Comparison of ENCODE assay signal across 10 mouse cellular contexts in genomic region chr14:39532689-39533088, GRCm38 (mm10). TPM values are rescaled to one million over a fixed set of nuclear protein-coding genes. Genes with fewer than 3 reads are reported as not detected.
A peak's percentile ranks its signal among the peaks of the same experiment; 100 is the strongest.
DNase-seq lines count a peak whose midpoint lies in the region; ATAC-seq and TF ChIP-seq lines count a peak whose summit lies in the region.
"Had no signal": no experiment of that assay in that cellular context is flagged by ENCODE, and none has a peak within 500 bp of the region (broad histone marks: within the 10 kb centered on the region; RNA-seq: fewer than 3 reads in every experiment).

No protein-coding gene starts in this region.

- no peak overlapping the region for H3K9ac ChIP-seq in kidney, embryonic 16.5 days (replicated peaks; ENCODE audit: low read length)
- no peak overlapping the region for H3K9ac ChIP-seq in MEL (ENCODE audit: control insufficient read depth, low read depth, low read length, poor library complexity, severe bottlenecking)
- no peak overlapping the region for H3K9ac ChIP-seq in heart, embryonic 12.5 days
- H3K9ac ChIP-seq: embryonic facial prominence, embryonic 15.5 days; liver, embryonic 15.5 days had no signal

- no peak overlapping the region for H3K4me2 ChIP-seq in kidney, embryonic 16.5 days (replicated peaks; ENCODE audit: low read depth, low read length)
- H3K4me2 ChIP-seq in heart, embryonic 12.5 days, result no peak overlapping the region
- H3K4me2 ChIP-seq: embryonic facial prominence, embryonic 15.5 days; liver, embryonic 15.5 days had no signal

- ATAC-seq in kidney, embryonic 16.5 days (ENCODE audit: low FRiP score, low TSS enrichment), result no peak
- ATAC-seq in heart, embryonic 12.5 days (ENCODE audit: insufficient number of reproducible peaks, low FRiP score), result no peak

- peak; percentile 4 to 9 for DNase-seq in kidney, adult 8-10 months
- peak; percentile 57 for DNase-seq in MEL (ENCODE audit: low read depth, low spot score)
- DNase-seq in brain, adult 2 months (ENCODE audit: low read depth, low spot score), result peak; percentile 85
- DNase-seq in forelimb bud, embryonic 11.5 days (ENCODE audit: low read depth, low spot score), result peak; percentile 42
- DNase-seq in left cerebral cortex, postnatal 36 days (ENCODE audit: low spot score in 2 of 2), result peak; percentile 14 to 17
- DNase-seq in telencephalon, adult 2 months (ENCODE audit: low read depth, low spot score), result peak; percentile 48

- no peaks in the 10 kb centered on the region for H3K36me3 ChIP-seq in kidney, embryonic 16.5 days (ENCODE audit: insufficient read depth, low read length)
- no peaks in the 10 kb centered on the region for H3K36me3 ChIP-seq in MEL (ENCODE audit: control insufficient read depth in 1 of 2, insufficient read depth in 2 of 2, low read length in 2 of 2)
- no peaks in the 10 kb centered on the region for H3K36me3 ChIP-seq in heart, embryonic 12.5 days
- H3K36me3 ChIP-seq: embryonic facial prominence, embryonic 15.5 days; liver, embryonic 15.5 days had no signal

- TF ChIP-seq RAD21 in MEL (IDR thresholded peaks at IDR 0.05; ENCODE audit: low read depth, low read length), result peak; percentile 85

- no peaks in the 10 kb centered on the region for H3K9me3 ChIP-seq in kidney, embryonic 16.5 days (ENCODE audit: low read length)
- H3K9me3 ChIP-seq in MEL (replicated peaks; ENCODE audit: insufficient read depth, low read length), result no peaks in the 10 kb centered on the region
- no peaks in the 10 kb centered on the region for H3K9me3 ChIP-seq in heart, embryonic 12.5 days (replicated peaks)
- H3K9me3 ChIP-seq: liver, embryonic 15.5 days had no signal

- H3K79me2 ChIP-seq in MEL (ENCODE audit: control insufficient read depth, insufficient read depth, low read length, poor library complexity), result no peaks in the 10 kb centered on the region

- no peak for TF ChIP-seq EP300 in MEL (IDR thresholded peaks at IDR 0.05; ENCODE audit: low read depth in 1 of 2, low read length in 2 of 2)

- H3K4me3 ChIP-seq in kidney, embryonic 16.5 days (ENCODE audit: low read length), result no peak overlapping the region
- H3K4me3 ChIP-seq in MEL (ENCODE audit: control insufficient read depth in 1 of 2, insufficient read depth in 1 of 2, low read depth in 2 of 2, low read length in 2 of 2), result no peak overlapping the region
- no peak overlapping the region for H3K4me3 ChIP-seq in heart, embryonic 12.5 days
- H3K4me3 ChIP-seq: embryonic facial prominence, embryonic 15.5 days; liver, embryonic 15.5 days had no signal

- no peak for TF ChIP-seq POLR2A in MEL (IDR thresholded peaks at IDR 0.05; ENCODE audit: control insufficient read depth in 1 of 2, insufficient read depth in 1 of 2, low read depth in 1 of 2, low read length in 2 of 2, poor library complexity in 1 of 2)

- H3K27me3 ChIP-seq in kidney, embryonic 16.5 days (ENCODE audit: insufficient read depth, low read length), result no peaks in the 10 kb centered on the region
- no peaks in the 10 kb centered on the region for H3K27me3 ChIP-seq in MEL (ENCODE audit: control insufficient read depth in 1 of 2, insufficient read depth in 2 of 2, low read length in 2 of 2)
- H3K27me3 ChIP-seq in heart, embryonic 12.5 days (replicated peaks), result no peaks in the 10 kb centered on the region
- H3K27me3 ChIP-seq: embryonic facial prominence, embryonic 15.5 days; liver, embryonic 15.5 days had no signal

- no peak overlapping the region for H3K27ac ChIP-seq in kidney, embryonic 16.5 days (ENCODE audit: low read length)
- H3K27ac ChIP-seq in MEL (ENCODE audit: control insufficient read depth, low read depth, low read length), result no peak overlapping the region
- H3K27ac ChIP-seq in heart, embryonic 12.5 days (ENCODE audit: poor library complexity, severe bottlenecking), result no peak overlapping the region
- H3K27ac ChIP-seq: embryonic facial prominence, embryonic 15.5 days; liver, embryonic 15.5 days had no signal

- intact Hi-C loops in left cerebral cortex, postnatal 36 days (cut with DNase I), result loop anchor here (5.0 to 10.0 kb wide), 4 partner anchors 742 to 1362 kb away; partner anchors contain the start of gene Sh2d4b

- 14% methylated on average over 2 of the region's 2 CpGs for WGBS in kidney, embryonic 16.5 days
- 5% methylated on average over 2 of the region's 2 CpGs for WGBS in heart, embryonic 12.5 days

- peak; percentile 72 to 78 (median 75) for TF ChIP-seq CTCF in MEL (IDR thresholded peaks at IDR 0.05 in 2 of 3, conservative IDR thresholded peaks at IDR 0.05 in 1 of 3; ENCODE audit: control insufficient read depth in 1 of 3, insufficient read depth in 1 of 3, low read depth in 2 of 3, low read length in 3 of 3, poor library complexity in 1 of 3, severe bottlenecking in 1 of 3)

- no peaks in the 10 kb centered on the region for H3K4me1 ChIP-seq in kidney, embryonic 16.5 days (ENCODE audit: insufficient read depth, low read length)
- no peaks in the 10 kb centered on the region for H3K4me1 ChIP-seq in MEL (ENCODE audit: control insufficient read depth in 1 of 2, insufficient read depth in 2 of 2, low read length in 2 of 2)
- no peaks in the 10 kb centered on the region for H3K4me1 ChIP-seq in heart, embryonic 12.5 days (replicated peaks)
- H3K4me1 ChIP-seq: embryonic facial prominence, embryonic 15.5 days; liver, embryonic 15.5 days had no signal

TF ChIP-seq in MEL, 35 proteins besides CTCF, POLR2A, EP300 and RAD21:
- TF ChIP-seq MYC (IDR thresholded peaks at IDR 0.05; ENCODE audit: low read depth, low read length) (no peak), MEF2A (IDR thresholded peaks at IDR 0.05; ENCODE audit: extremely low read depth, insufficient replicate concordance, low read depth, low read length, poor library complexity, severe bottlenecking) (no peak), ZC3H11A (IDR thresholded peaks at IDR 0.05; ENCODE audit: low read depth, low read length) (peak; percentile 75), E2F4 (IDR thresholded peaks at IDR 0.05; ENCODE audit: borderline replicate concordance, low read depth, low read length) (no peak), ETS1 (IDR thresholded peaks at IDR 0.05; ENCODE audit: low read depth, low read length) (no peak), NELFE (IDR thresholded peaks at IDR 0.05; ENCODE audit: low read depth, low read length) (no peak), POLR2AphosphoS2 (IDR thresholded peaks at IDR 0.05; ENCODE audit: low read length) (no peak), BHLHE40 (IDR thresholded peaks at IDR 0.05; ENCODE audit: borderline replicate concordance, low read depth, low read length) (no peak), SMC3 (IDR thresholded peaks at IDR 0.05; ENCODE audit: low read depth, low read length) (peak; percentile 83)
TF ChIP-seq in MEL: peak in this region for 2.

RNA-seq across cellular contexts. Expression of gene Nrg3, which starts 59.8 kb away (rescaled TPM):
- 0.37 and 0.45 TPM in 2 replicates for polyA plus RNA-seq in kidney, embryonic 16.5 days (2015; fragmentation: Nextera tagmentation; extraction: Ambion mirVana)
- total RNA-seq in MEL (2012; rRNA removed), result not detected in 2 replicates
- not detected for polyA plus RNA-seq in MEL (2012; ENCODE audit: insufficient read depth in 1 of 2, insufficient read length in 2 of 2, low read depth in 1 of 2, low replicate concordance in 2 of 2, missing spikeins in 1 of 2)
- 10 to 100 TPM; 66.5 to 78.1 TPM for total RNA-seq in left cerebral cortex, postnatal 36 days (2021)
- polyA plus RNA-seq in heart, embryonic 12.5 days (2016; fragmentation: Nextera tagmentation; extraction: Ambion mirVana), result not detected in 2 replicates
- polyA plus RNA-seq: liver, embryonic 15.5 days had no signal

Comparison
In these comparisons a context has a peak if more than half of its experiments do, and no peak if none do; other contexts are left out.
1. DNase-seq: peak in every context shown above with its lines; median percentile 85 in brain, adult 2 months; 57 in MEL; 48 in telencephalon, adult 2 months; 42 in forelimb bud, embryonic 11.5 days; 16 in left cerebral cortex, postnatal 36 days; 6 in kidney, adult 8-10 months.